Mouse (Mus musculus): ENCODE measurements around the gene Isl1. TPM values are rescaled to one million over a fixed set of nuclear protein-coding genes. Genes with fewer than 3 reads are reported as not detected.

The Isl1 gene
- 44.8 and 55.6 TPM in 2 replicates for polyA plus RNA-seq (2016; fragmentation: Nextera tagmentation; extraction: Ambion mirVana)

- Histone ChIP-seq H3K9me3 (no peaks in the 10 kb centered on the region), H3K4me2 (replicated peaks) (peak within 1 kb of the TSS; percentile 83), H3K9ac (peak within 1 kb of the TSS; percentile 55), H3K4me3 (peak within 1 kb of the TSS; percentile 48), H3K27ac (peak within 1 kb of the TSS; percentile 57), H3K4me1 (peaks cover 4% of the 10 kb centered on the region; the same call in 1 of the 2 replicates), H3K27me3 (peaks cover 59% of the 10 kb centered on the region), H3K36me3 (no peaks in the 10 kb centered on the region)
- peak; percentile 94 for ATAC-seq (ENCODE audit: insufficient number of reproducible peaks, insufficient read depth, low FRiP score, low TSS enrichment)
- WGBS, result under 1% methylated on average over 81 of the region's 82 CpGs
These were observed at the start of gene Isl1 for GRCm38 (mm10) chr13:116309584-116310462. Isl1 (minus strand) TSS chr13:116309689.

GRCm38 (mm10) chr13:116335763-116336162, 26.3 kb upstream of the Isl1 start:
- H3K4me1 ChIP-seq, result no peaks in the 10 kb centered on the region
- H3K36me3 ChIP-seq, result no peaks in the 10 kb centered on the region
- no peak overlapping the region for H3K9ac ChIP-seq
- no peak overlapping the region for H3K27ac ChIP-seq
- H3K4me3 ChIP-seq, result no peak overlapping the region
- no peaks in the 10 kb centered on the region for H3K27me3 ChIP-seq
- no peak overlapping the region for H3K4me2 ChIP-seq (replicated peaks)
- WGBS, result 79% methylated on average over 3 of the region's 3 CpGs
- ATAC-seq (ENCODE audit: insufficient number of reproducible peaks, insufficient read depth, low FRiP score, low TSS enrichment), result no peak
- H3K9me3 ChIP-seq, result no peaks in the 10 kb centered on the region

GRCm38 (mm10) chr13:116313636-116314530, 4.4 kb upstream of the Isl1 start:
- Histone ChIP-seq H3K9me3 (no peaks in the 10 kb centered on the region), H3K9ac (no peak overlapping the region), H3K4me2 (replicated peaks) (peak overlapping the region; percentile 26), H3K27me3 (peaks cover 48% of the 10 kb centered on the region), H3K27ac (no peak overlapping the region), H3K4me3 (peak overlapping the region; percentile 13), H3K4me1 (peaks cover 4% of the 10 kb centered on the region; the same call in 1 of the 2 replicates), H3K36me3 (no peaks in the 10 kb centered on the region)
- under 1% methylated on average over 28 of the region's 28 CpGs for WGBS
- ATAC-seq (ENCODE audit: insufficient number of reproducible peaks, insufficient read depth, low FRiP score, low TSS enrichment), result no peak

GRCm38 (mm10) chr13:116311871-116312720, 2.6 kb upstream of the Isl1 start:
- 5% methylated on average over 13 of the region's 13 CpGs for WGBS

GRCm38 (mm10) chr13:116311011-116311410, 1.5 kb upstream of the Isl1 start:
- Histone ChIP-seq H3K4me2 (replicated peaks) (peak overlapping the region; percentile 83; the same call in 1 of the 2 replicates), H3K27ac (no peak overlapping the region), H3K4me3 (peak overlapping the region; percentile 48; the same call in 1 of the 2 replicates), H3K9me3 (no peaks in the 10 kb centered on the region), H3K9ac (no peak overlapping the region), H3K27me3 (peaks cover 58% of the 10 kb centered on the region), H3K4me1 (peaks cover 4% of the 10 kb centered on the region; the same call in 1 of the 2 replicates), H3K36me3 (no peaks in the 10 kb centered on the region)
- ATAC-seq (ENCODE audit: insufficient number of reproducible peaks, insufficient read depth, low FRiP score, low TSS enrichment), result no peak
- 3% methylated on average over 4 of the region's 4 CpGs for WGBS

More at GRCm38 (mm10) chr13:116311871-116312720, 2.6 kb upstream of the Isl1 start:
- no peak for ATAC-seq (ENCODE audit: insufficient number of reproducible peaks, insufficient read depth, low FRiP score, low TSS enrichment)
- Histone ChIP-seq H3K4me3 (no peak overlapping the region), H3K27me3 (peaks cover 48% of the 10 kb centered on the region), H3K4me2 (replicated peaks) (no peak overlapping the region), H3K9me3 (no peaks in the 10 kb centered on the region), H3K9ac (no peak overlapping the region), H3K27ac (no peak overlapping the region), H3K36me3 (no peaks in the 10 kb centered on the region), H3K4me1 (peaks cover 4% of the 10 kb centered on the region; the same call in 1 of the 2 replicates)

- peaks cover 4% of the 10 kb centered on the region; the same call in 1 of the 2 replicates for H3K4me1 ChIP-seq
- no peaks in the 10 kb centered on the region for H3K36me3 ChIP-seq
- 1% methylated on average over 9 of the region's 9 CpGs for WGBS
- no peaks in the 10 kb centered on the region for H3K9me3 ChIP-seq
- H3K4me2 ChIP-seq (replicated peaks), result peak overlapping the region; percentile 83
- no peak for ATAC-seq (ENCODE audit: insufficient number of reproducible peaks, insufficient read depth, low FRiP score, low TSS enrichment)
- H3K4me3 ChIP-seq, result peak overlapping the region; percentile 48
- peaks cover 58% of the 10 kb centered on the region for H3K27me3 ChIP-seq
- H3K9ac ChIP-seq, result peak overlapping the region; percentile 55; the same call in 1 of the 2 replicates
- H3K27ac ChIP-seq, result no peak overlapping the region
These were observed 925 bp upstream of the Isl1 start for GRCm38 (mm10) chr13:116310463-116310765.

- H3K27ac ChIP-seq, result peak overlapping the region; percentile 57
- H3K9me3 ChIP-seq, result no peaks in the 10 kb centered on the region
- H3K27me3 ChIP-seq, result peaks cover 59% of the 10 kb centered on the region
- no peaks in the 10 kb centered on the region for H3K36me3 ChIP-seq
- peak overlapping the region; percentile 33; the same call in 1 of the 2 replicates for H3K9ac ChIP-seq
- H3K4me1 ChIP-seq, result peaks cover 4% of the 10 kb centered on the region; the same call in 1 of the 2 replicates
- WGBS, result 0% methylated on average over 18 of the region's 18 CpGs
- H3K4me3 ChIP-seq, result peak overlapping the region; percentile 48
- no peak for ATAC-seq (ENCODE audit: insufficient number of reproducible peaks, insufficient read depth, low FRiP score, low TSS enrichment)
- peak overlapping the region; percentile 83 for H3K4me2 ChIP-seq (replicated peaks)
These were observed 431 bp downstream of the Isl1 start for GRCm38 (mm10) chr13:116308933-116309583.

GRCm38 (mm10) chr13:116308121-116308932, 1.2 kb downstream of the Isl1 start:
- no peak for ATAC-seq (ENCODE audit: insufficient number of reproducible peaks, insufficient read depth, low FRiP score, low TSS enrichment)

GRCm38 (mm10) chr13:116306591-116306990, 2.9 kb downstream of the Isl1 start:
- no peak for ATAC-seq (ENCODE audit: insufficient number of reproducible peaks, insufficient read depth, low FRiP score, low TSS enrichment)
- Histone ChIP-seq H3K27ac (no peak overlapping the region), H3K9ac (no peak overlapping the region; the same call in 1 of the 2 replicates), H3K27me3 (peaks cover 65% of the 10 kb centered on the region), H3K4me2 (replicated peaks) (peak overlapping the region; percentile 32), H3K9me3 (no peaks in the 10 kb centered on the region), H3K4me3 (peak overlapping the region; percentile 23), H3K4me1 (peaks cover 4% of the 10 kb centered on the region; the same call in 1 of the 2 replicates), H3K36me3 (no peaks in the 10 kb centered on the region)
- 3% methylated on average over 6 of the region's 6 CpGs for WGBS

More at GRCm38 (mm10) chr13:116308121-116308932, 1.2 kb downstream of the Isl1 start:
- peak overlapping the region; percentile 48 for H3K4me3 ChIP-seq
- no peaks in the 10 kb centered on the region for H3K36me3 ChIP-seq
- H3K4me1 ChIP-seq, result peaks cover 4% of the 10 kb centered on the region; the same call in 1 of the 2 replicates
- peak overlapping the region; percentile 33; the same call in 1 of the 2 replicates for H3K9ac ChIP-seq
- WGBS, result 1% methylated on average over 20 of the region's 20 CpGs
- peak overlapping the region; percentile 83 for H3K4me2 ChIP-seq (replicated peaks)
- peaks cover 61% of the 10 kb centered on the region for H3K27me3 ChIP-seq
- H3K27ac ChIP-seq, result 0 out of 2 replicates have a peak overlapping the region, but pooled peaks have one; percentile 57
- no peaks in the 10 kb centered on the region for H3K9me3 ChIP-seq

All from embryonic facial prominence, embryonic 12.5 days (tissue).